Mouse (Mus musculus): Measurements from ENCODE around the gene Opcml.

GRCm38 (mm10) chr9:28011483-28011882 lies 220.9 kb downstream of the Opcml start:
- TF ChIP-seq CTCF (IDR thresholded peaks at IDR 0.05) (no peak), POLR2A (IDR thresholded peaks at IDR 0.05; ENCODE audit: insufficient read depth, low read depth, low read length) (no peak)
